Mouse (Mus musculus) lung, postnatal 0 days (tissue): ENCODE data around the gene Opn3. TPM values are rescaled to one million over a fixed set of nuclear protein-coding genes. Genes with fewer than 3 reads are reported as not detected.

ENCODE experiments used
- ATAC-seq: fragments of 200-750 bp; cut with Nextera tagmentation; 2 replicates; pipeline ENCODE4 v1.8.0; 2017; ENCODE audit warnings: moderate library complexity
- DNase-seq: peaks from one replicate; pipeline ENCODE4 v3.0.0-alpha.2; 2016; ENCODE audit warnings: low spot score
- H3K27ac ChIP-seq: fragments of 300-500 bp; sonication (generic); 2 replicates; pipeline ENCODE4 v1.5.1; 2014; ENCODE audit warnings: antibody characterized with exemption, mild to moderate bottlenecking, low read length, mixed read lengths
- H3K27me3 ChIP-seq: fragments of 300-500 bp; sonication (generic); replicated peaks from 2 replicates; pipeline ENCODE4 v1.6.1; 2014; ENCODE audit warnings: low read length, mixed read lengths; ENCODE audit not compliant: insufficient read depth
- H3K36me3 ChIP-seq: fragments of 300-500 bp; sonication (generic); 2 replicates; pipeline ENCODE4 v1.6.1; 2014; ENCODE audit warnings: low read length, mixed read lengths; ENCODE audit not compliant: insufficient read depth
- H3K4me1 ChIP-seq: fragments of 300-500 bp; sonication (generic); 2 replicates; pipeline ENCODE4 v1.6.1; 2014; ENCODE audit warnings: antibody characterized with exemption, low read depth, low read length, mixed read lengths; ENCODE audit not compliant: insufficient read depth
- H3K4me2 ChIP-seq: fragments of 300-500 bp; sonication (generic); replicated peaks from 2 replicates; pipeline ENCODE4 v1.6.1; 2014; ENCODE audit warnings: low read depth, mild to moderate bottlenecking, low read length, moderate library complexity, mixed read lengths
- H3K4me3 ChIP-seq: fragments of 300-500 bp; sonication (generic); 2 replicates; pipeline ENCODE4 v1.5.1; 2014; ENCODE audit warnings: low read depth, low read length
- H3K9ac ChIP-seq: fragments of 300-500 bp; sonication (generic); replicated peaks from 2 replicates; pipeline ENCODE4 v1.6.1; 2014; ENCODE audit warnings: low read depth, mild to moderate bottlenecking
- H3K9me3 ChIP-seq: fragments of 300-500 bp; sonication (generic); 2 replicates; pipeline ENCODE4 v1.6.1; 2016; ENCODE audit warnings: low read length, mixed read lengths
- CTCF ChIP-seq: IDR thresholded peaks from 2 replicates; pipeline ENCODE4 v1.5.1; 2016; ENCODE audit warnings: antibody characterized with exemption, mild to moderate bottlenecking
- EP300 ChIP-seq: IDR thresholded peaks from 2 replicates; pipeline ENCODE4 v1.6.1; 2016; ENCODE audit warnings: antibody characterized with exemption, mild to moderate bottlenecking, control low read depth
- WGBS: fragments of 180-500 bp; shearing (Covaris S2); extraction: QIAGEN DNeasy Blood & Tissue Kit; methylation state at CpG from one replicate; pipeline ENCODE4 v1.1.7; 2014; 5-methylcytosine and 5-hydroxymethylcytosine counted together
- polyA plus RNA-seq: library from polyadenylated mRNA; unstranded; fragments of >200 nt; fragmentation: Nextera tagmentation; extraction: Ambion mirVana; gene quantifications from 2 replicates; pipeline ENCODE4 v1.2.1, GENCODE M21; 2015

Gene Opn3
- polyA plus RNA-seq, 1 experiment from 2014 or later: 3.5 TPM

- 89% methylated on average over 13 of the region's 13 CpGs for WGBS
- TF ChIP-seq CTCF (no peak), EP300 (no peak)
- peaks cover 18% of the 10 kb centered on the region; the same call in 1 of the 2 replicates for H3K36me3 ChIP-seq
- ATAC-seq (no peak), DNase-seq (no peak)
- H3K4me3 ChIP-seq: no peak within 1 kb of the TSS
- H3K27ac ChIP-seq: no peak within 1 kb of the TSS
- H3K27me3 ChIP-seq: no peaks in the 10 kb centered on the region
- H3K4me2 ChIP-seq: no peak within 1 kb of the TSS
- no peaks in the 10 kb centered on the region for H3K9me3 ChIP-seq
- peaks cover 9% of the 10 kb centered on the region; the same call in 1 of the 2 replicates for H3K4me1 ChIP-seq
- no peak within 1 kb of the TSS for H3K9ac ChIP-seq
These were observed 72.7 kb downstream of the Opn3 start, which contains the start of gene Kmo for GRCm38 (mm10) chr1:175619814-175620431. Gene Kmo, plus strand, starts transcription at chr1:175620381.

- TF ChIP-seq EP300: no peak
- TF ChIP-seq CTCF: no peak
- no peaks in the 10 kb centered on the region for H3K4me1 ChIP-seq
- H3K27me3 ChIP-seq: no peaks in the 10 kb centered on the region
- no peaks in the 10 kb centered on the region for H3K9me3 ChIP-seq
- H3K27ac ChIP-seq: no peak overlapping the region
- 95% methylated on average over 9 of the region's 9 CpGs for WGBS
- DNase-seq (no peak), ATAC-seq (no peak)
- H3K9ac ChIP-seq: no peak overlapping the region
- peaks cover 44% of the 10 kb centered on the region for H3K36me3 ChIP-seq
- H3K4me2 ChIP-seq: no peak overlapping the region
- no peak overlapping the region for H3K4me3 ChIP-seq
These were observed 77.6 kb downstream of the Opn3 start for GRCm38 (mm10) chr1:175614992-175615391.

Other genes with a start within 250 kb of the Opn3 start
- 0.06 and 0.20 TPM in 2 replicates for gene Rgs7, start 200.3 kb downstream of the Opn3 start, polyA plus RNA-seq
- 0.12 and 0.21 TPM in 2 replicates for gene Kmo, start 72.4 kb downstream of the Opn3 start, polyA plus RNA-seq
- gene Fh1, start 67.1 kb downstream of the Opn3 start, polyA plus RNA-seq: 67.2 and 69.0 TPM in 2 replicates
- gene Chml, start 125 bp upstream of the Opn3 start, polyA plus RNA-seq: 1.2 and 1.7 TPM in 2 replicates
- gene Wdr64, start 5.8 kb upstream of the Opn3 start, polyA plus RNA-seq: not detected in 2 replicates
- gene Exo1, start 187.8 kb upstream of the Opn3 start, polyA plus RNA-seq: 2.6 and 2.9 TPM in 2 replicates
- not detected in 2 replicates for gene Gm38100, start 227.6 kb upstream of the Opn3 start, polyA plus RNA-seq